14 mouse cellular contexts compared by ENCODE assay signal in the genomic region with DNA sequence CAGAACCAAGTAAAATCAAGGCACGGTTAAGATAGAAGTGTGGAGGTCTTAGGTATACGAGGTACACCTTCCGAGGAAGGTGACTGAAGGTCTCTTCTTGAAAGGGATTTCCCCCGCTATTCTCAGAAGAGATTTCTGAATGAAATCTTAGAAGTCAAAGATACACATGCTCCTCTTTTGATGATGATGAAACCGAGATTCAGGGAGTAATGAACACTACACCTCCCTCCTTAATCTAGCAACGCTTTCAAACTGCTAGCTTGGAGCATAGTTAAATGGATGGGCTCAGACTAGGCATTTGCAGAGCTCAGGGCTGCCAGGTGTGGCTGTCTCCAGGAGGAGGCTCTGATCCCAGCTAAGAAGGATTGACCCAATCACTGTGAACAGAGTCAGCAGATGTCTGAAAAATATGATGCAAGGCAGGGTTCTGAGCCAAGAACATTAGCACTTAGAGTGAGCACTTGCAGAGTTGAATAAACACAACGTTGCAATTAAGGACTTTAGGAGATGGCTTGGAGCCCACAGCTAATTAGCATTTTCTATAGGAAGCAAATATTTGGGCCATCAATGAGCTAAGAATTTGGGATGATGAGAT. TPM values are rescaled to one million over a fixed set of nuclear protein-coding genes. Genes with fewer than 3 reads are reported as not detected.
DNase-seq lines count a peak whose midpoint lies in the region; ATAC-seq and TF ChIP-seq lines count a peak whose summit lies in the region.
"Had no signal": no experiment of that assay in that cellular context is flagged by ENCODE, and none has a peak within 500 bp of the region (broad histone marks: within the 10 kb centered on the region; RNA-seq: fewer than 3 reads in every experiment).

No protein-coding gene starts in this region.

- peak; percentile 89 for DNase-seq in forebrain, embryonic 14.5 days (ENCODE audit: low spot score)
- no peak for DNase-seq in forebrain, embryonic 11.5 days (ENCODE audit: low spot score)
- peak; percentile 38 for DNase-seq in kidney, adult 2 months
- no peak for DNase-seq in kidney, postnatal 14 days
- peak; percentile 40 for DNase-seq in NIH3T3 (ENCODE audit: low read depth)
- peak; percentile 74 for DNase-seq in lung, postnatal 25 days (ENCODE audit: low spot score)
- DNase-seq in cerebellum, adult 8-10 months: no peak
- no peak for DNase-seq in spleen, postnatal 4 days (ENCODE audit: low spot score in 2 of 2)
- DNase-seq: cerebellum, postnatal 14 days; kidney, postnatal 10 days; liver, postnatal 0 days had no signal

- no peaks in the 10 kb centered on the region for H3K36me3 ChIP-seq in forebrain, embryonic 14.5 days (ENCODE audit: control insufficient read depth, insufficient read depth, low read length)
- no peaks in the 10 kb centered on the region for H3K36me3 ChIP-seq in forebrain, embryonic 11.5 days (ENCODE audit: control insufficient read depth, insufficient read depth, low read length)
- H3K36me3 ChIP-seq in kidney, adult 2 months (ENCODE audit: control insufficient read depth, insufficient read depth, low read length): peaks cover 2% of the 10 kb centered on the region; the same call in 1 of the 2 replicates
- H3K36me3 ChIP-seq: limb, embryonic 13.5 days had no signal

- no peak for TF ChIP-seq POLR2A in kidney, adult 2 months (IDR thresholded peaks at IDR 0.05; ENCODE audit: low read depth, low read length)

- 0 out of 2 replicates have a peak, but pooled peaks have one; percentile 4 for ATAC-seq in forebrain, embryonic 14.5 days
- no peak for ATAC-seq in forebrain, embryonic 11.5 days (replicated peaks; ENCODE audit: low FRiP score)
- ATAC-seq: hindbrain, embryonic 16.5 days; liver, postnatal 0 days had no signal

- peaks cover 24% of the 10 kb centered on the region for H3K4me1 ChIP-seq in forebrain, embryonic 14.5 days (ENCODE audit: control insufficient read depth, insufficient read depth, low read length)
- peaks cover 8% of the 10 kb centered on the region; the same call in 1 of the 2 replicates for H3K4me1 ChIP-seq in forebrain, embryonic 11.5 days (replicated peaks; ENCODE audit: control insufficient read depth, insufficient read depth, low read length)
- no peaks in the 10 kb centered on the region for H3K4me1 ChIP-seq in kidney, adult 2 months (ENCODE audit: control insufficient read depth, insufficient read depth, low read length)

- H3K4me2 ChIP-seq in forebrain, embryonic 14.5 days (ENCODE audit: low read length): no peak overlapping the region
- H3K4me2 ChIP-seq in forebrain, embryonic 11.5 days (ENCODE audit: low read depth, low read length, severe bottlenecking): no peak overlapping the region
- H3K4me2 ChIP-seq: limb, embryonic 13.5 days had no signal

- 0 out of 2 replicates have a peak, but pooled peaks cover 4% of the 10 kb centered on the region for H3K27me3 ChIP-seq in forebrain, embryonic 14.5 days (replicated peaks; ENCODE audit: control insufficient read depth, insufficient read depth, low read length)
- H3K27me3 ChIP-seq in forebrain, embryonic 11.5 days (ENCODE audit: control insufficient read depth, insufficient read depth, low read length): no peaks in the 10 kb centered on the region
- no peaks in the 10 kb centered on the region for H3K27me3 ChIP-seq in kidney, adult 2 months (replicated peaks; ENCODE audit: control insufficient read depth, insufficient read depth, low read length)
- H3K27me3 ChIP-seq: limb, embryonic 13.5 days had no signal

- H3K9me3 ChIP-seq in forebrain, embryonic 14.5 days (replicated peaks; ENCODE audit: control insufficient read depth, low read length): no peaks in the 10 kb centered on the region
- H3K9me3 ChIP-seq in forebrain, embryonic 11.5 days (ENCODE audit: control insufficient read depth, low read length): no peaks in the 10 kb centered on the region
- H3K9me3 ChIP-seq: limb, embryonic 13.5 days; megakaryocyte, embryonic 14.5 days had no signal

- no peak overlapping the region for H3K27ac ChIP-seq in forebrain, embryonic 14.5 days (ENCODE audit: low read depth, low read length)
- H3K27ac ChIP-seq in forebrain, embryonic 11.5 days (ENCODE audit: low read depth, low read length): no peak overlapping the region
- H3K27ac ChIP-seq in kidney, adult 2 months (ENCODE audit: insufficient read depth, low read depth, low read length): no peak overlapping the region
- H3K27ac ChIP-seq: limb, embryonic 13.5 days had no signal

- H3K4me3 ChIP-seq in forebrain, embryonic 14.5 days (ENCODE audit: low read depth, low read length): no peak overlapping the region
- H3K4me3 ChIP-seq in forebrain, embryonic 11.5 days (ENCODE audit: low read depth, low read length): no peak overlapping the region
- H3K4me3 ChIP-seq in kidney, adult 2 months (ENCODE audit: insufficient read depth, low read depth, low read length): no peak overlapping the region
- H3K4me3 ChIP-seq: limb, embryonic 13.5 days; megakaryocyte, embryonic 14.5 days had no signal

- 59% methylated on average over 7 of the region's 7 CpGs for WGBS in forebrain, embryonic 14.5 days
- 77% methylated on average over 7 of the region's 7 CpGs for WGBS in forebrain, embryonic 11.5 days
- WGBS in kidney, adult 2 months: 74% methylated on average over 7 of the region's 7 CpGs

- H3K9ac ChIP-seq in forebrain, embryonic 14.5 days (ENCODE audit: low read length): no peak overlapping the region
- H3K9ac ChIP-seq in forebrain, embryonic 11.5 days (ENCODE audit: low read length): no peak overlapping the region
- H3K9ac ChIP-seq: limb, embryonic 13.5 days; liver, postnatal 0 days had no signal

- TF ChIP-seq CTCF in kidney, adult 2 months (conservative IDR thresholded peaks at IDR 0.05; ENCODE audit: insufficient read depth, insufficient read length, low read depth, low read length): no peak

RNA-seq across cellular contexts. Expression of a gene that starts 2.5 kb away (rescaled TPM):
- polyA plus RNA-seq in forebrain, embryonic 14.5 days (2014; fragmentation: Nextera tagmentation; extraction: Ambion mirVana): 50.8 and 64.9 TPM in 2 replicates
- polyA plus RNA-seq in forebrain, embryonic 11.5 days (2014; fragmentation: Nextera tagmentation; extraction: Ambion mirVana): 121 and 122 TPM in 2 replicates
- polyA plus RNA-seq in kidney, adult 2 months (2012; rRNA removed): 2,267 and 2,428 TPM in 2 replicates

Comparison
In these comparisons a context has a peak if more than half of its experiments do, and no peak if none do; other contexts are left out.
1. DNase-seq: peak in forebrain, embryonic 14.5 days (single experiment), kidney, adult 2 months (single experiment), NIH3T3 (single experiment) and lung, postnatal 25 days (single experiment); none in forebrain, embryonic 11.5 days (single experiment), kidney, postnatal 14 days (single experiment), cerebellum, adult 8-10 months (single experiment) and spleen, postnatal 4 days (0 of 2).
2. RNA of a gene that starts 2.5 kb away (polyA plus RNA-seq): 2,267 to 2,428 TPM in kidney, adult 2 months; 121 to 122 TPM in forebrain, embryonic 11.5 days and 50.8 to 64.9 TPM in forebrain, embryonic 14.5 days; every median in the first group is over 10 times any median in the second.